Mouse (Mus musculus) heart, adult 2 months (tissue): Measurements from ENCODE around the gene Defb36.

ENCODE experiments used
- EP300 ChIP-seq: fragments of 200-500 bp; IDR thresholded peaks from 2 replicates; pipeline ENCODE4 v1.6.1; 2011; ENCODE audit warnings: low read depth, low read length, control low read depth; ENCODE audit not compliant: insufficient read depth
- POLR2A ChIP-seq: fragments of 200-500 bp; IDR thresholded peaks from 2 replicates; pipeline ENCODE4 v1.6.1; 2011; ENCODE audit warnings: mild to moderate bottlenecking, low read depth, low read length, control low read depth; ENCODE audit not compliant: insufficient read depth

GRCm38 (mm10) chr2:152573484-152573883 lies 30.6 kb upstream of the Defb36 start:
- TF ChIP-seq POLR2A (no peak), EP300 (no peak)
